Mouse (Mus musculus) C2C12 (cell line): ENCODE measurements at regions not wholly inside any gene's neighbourhood (a gene's known extent, or its start where the extent isn't known, plus 50 kb on each side); places are given as distances from the start of the nearest gene placed in this dataset.

Source experiments
- H3K27me3 ChIP-seq: one replicate; pipeline ENCODE4 v1.6.1; 2011; ENCODE audit not compliant: control insufficient read depth, insufficient read depth, insufficient read length
- H3K36me3 ChIP-seq: one replicate; pipeline ENCODE4 v1.6.1; 2011; ENCODE audit not compliant: control insufficient read depth, insufficient read depth
- H3K4me3 ChIP-seq: one replicate; pipeline ENCODE4 v1.5.1; 2011; ENCODE audit warnings: mild to moderate bottlenecking, control low read depth; ENCODE audit not compliant: poor library complexity, insufficient read depth, severe bottlenecking
- H3K79me2 ChIP-seq: one replicate; pipeline ENCODE4 v1.6.1; 2011; ENCODE audit not compliant: control insufficient read depth, insufficient read depth
- H3K79me3 ChIP-seq: one replicate; pipeline ENCODE4 v1.6.1; 2011; ENCODE audit warnings: low read depth, control low read depth
- H3ac ChIP-seq: one replicate; pipeline ENCODE3; 2011; ENCODE audit warnings: low read depth; ENCODE audit not compliant: control insufficient read depth, insufficient read length
- CEBPB ChIP-seq: IDR thresholded peaks from one replicate; pipeline ENCODE4 v1.6.1; 2011; ENCODE audit warnings: low read depth, mild to moderate bottlenecking, control low read depth, moderate library complexity
- CTCF ChIP-seq: IDR thresholded peaks from one replicate; pipeline ENCODE4 v1.5.1; 2011; ENCODE audit not compliant: control insufficient read depth, insufficient read depth, insufficient read length
- FOSL1 ChIP-seq: IDR thresholded peaks from one replicate; pipeline ENCODE4 v1.8.0; 2011; ENCODE audit warnings: mild to moderate bottlenecking, low read length; ENCODE audit not compliant: poor library complexity, insufficient read depth, severe bottlenecking
- MAX ChIP-seq: IDR thresholded peaks from one replicate; pipeline ENCODE4 v1.6.1; 2011; ENCODE audit warnings: mild to moderate bottlenecking, control low read depth
- MYOD1 ChIP-seq: IDR thresholded peaks from one replicate; pipeline ENCODE4 v1.6.1; 2011; ENCODE audit warnings: low read depth; ENCODE audit not compliant: control insufficient read depth, insufficient read length
- MYOG ChIP-seq: IDR thresholded peaks from one replicate; pipeline ENCODE4 v1.6.1; 2011; ENCODE audit not compliant: control insufficient read depth, insufficient read length; ENCODE audit errors: extremely low read depth
- USF1 ChIP-seq: IDR thresholded peaks from one replicate; pipeline ENCODE4 v1.6.1; 2011; ENCODE audit warnings: low read depth, mild to moderate bottlenecking, control low read depth, moderate library complexity

DNA sequence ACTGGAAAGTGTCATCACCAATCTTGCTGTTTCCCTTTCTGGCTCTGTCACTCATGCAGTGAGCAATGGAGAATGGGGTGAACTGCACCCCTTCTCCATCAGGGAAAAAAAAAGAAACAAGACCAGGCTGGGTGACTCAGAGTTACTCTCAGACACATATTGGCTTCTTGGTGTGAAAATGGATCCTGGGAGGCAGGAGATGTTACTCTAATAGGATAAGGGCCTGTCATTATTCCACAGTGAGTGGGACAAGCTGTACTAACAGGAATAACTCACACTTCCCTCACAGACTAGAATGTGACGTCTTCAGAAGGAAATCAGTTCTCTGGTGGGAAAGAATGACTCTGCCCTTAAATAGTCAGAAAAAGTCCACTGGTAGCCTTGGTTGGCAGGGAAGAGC lies 181.4 kb upstream of the Nlrp1b start:
- H3K27me3 ChIP-seq = no peaks in the 10 kb centered on the region
- H3ac ChIP-seq = no peak overlapping the region
- no peaks in the 10 kb centered on the region for H3K79me3 ChIP-seq
- TF ChIP-seq CTCF (no peak), CEBPB (no peak), MYOG (no peak), USF1 (no peak), MYOD1 (no peak), FOSL1 (no peak), MAX (no peak)
- H3K79me2 ChIP-seq = no peaks in the 10 kb centered on the region
- no peak overlapping the region for H3K4me3 ChIP-seq
- H3K36me3 ChIP-seq = no peaks in the 10 kb centered on the region

DNA sequence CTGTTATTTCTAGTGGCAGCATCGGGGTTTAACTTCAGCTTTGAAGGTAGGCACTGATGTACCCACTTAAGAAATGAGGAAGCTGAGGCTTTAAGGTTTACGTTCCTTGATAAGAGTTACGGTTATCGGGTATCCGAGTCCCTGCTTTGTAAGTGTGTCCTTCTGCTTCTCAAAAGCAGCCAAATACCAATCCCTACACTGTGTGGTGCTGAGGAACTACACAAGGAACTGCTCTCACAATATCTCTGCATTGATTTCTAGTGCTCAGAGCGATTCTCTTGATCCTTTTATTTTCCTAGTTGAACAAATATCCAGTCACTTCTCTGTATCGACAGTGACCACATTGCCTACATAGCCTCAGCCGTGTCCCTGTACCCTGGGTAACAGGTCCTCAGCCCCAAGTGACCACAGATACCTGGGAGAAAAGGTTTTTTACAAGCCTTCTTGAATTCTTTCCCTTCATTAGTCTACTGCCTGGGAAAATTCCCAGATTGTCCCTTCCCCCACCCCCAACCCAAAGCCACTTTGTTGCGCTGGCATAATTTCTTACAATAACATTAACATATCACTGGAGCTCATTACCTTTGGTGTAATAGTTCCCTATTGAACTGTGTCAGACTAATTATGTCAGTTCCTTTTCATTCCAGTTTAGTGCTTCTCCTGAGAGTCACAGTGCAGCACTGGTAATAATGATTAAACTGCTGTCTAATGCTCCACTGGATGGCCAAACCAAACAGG lies 184.0 kb upstream of the Nlrp1b start:
- Histone ChIP-seq H3K4me3 (no peak overlapping the region), H3K36me3 (no peaks in the 10 kb centered on the region), H3K79me3 (no peaks in the 10 kb centered on the region), H3K79me2 (no peaks in the 10 kb centered on the region), H3K27me3 (no peaks in the 10 kb centered on the region), H3ac (no peak overlapping the region)
- no peak for TF ChIP-seq MYOG
- no peak for TF ChIP-seq CEBPB
- no peak for TF ChIP-seq MAX
- no peak for TF ChIP-seq CTCF
- TF ChIP-seq FOSL1 = no peak
- no peak for TF ChIP-seq MYOD1
- TF ChIP-seq USF1 = no peak

DNA sequence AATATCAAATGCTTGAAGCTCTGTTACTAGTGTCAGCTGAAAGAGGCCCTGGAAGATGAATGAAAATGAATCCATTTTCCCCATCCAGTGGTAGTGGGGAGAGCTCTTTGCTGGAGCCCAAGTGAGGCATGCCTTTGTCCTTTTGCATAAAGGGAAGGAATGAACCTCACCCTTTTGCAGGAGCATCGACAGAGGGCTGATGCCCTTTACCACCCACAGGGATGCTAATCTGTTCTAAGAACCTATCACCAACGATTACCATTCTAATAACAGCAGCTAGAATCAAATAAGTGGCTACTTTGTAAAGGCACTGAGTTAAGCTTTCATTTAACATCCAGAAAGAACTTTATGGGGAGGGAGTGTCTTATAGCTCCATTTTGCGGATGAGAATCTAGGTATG lies 184.9 kb upstream of the Nlrp1b start:
- H3K79me3 ChIP-seq = no peaks in the 10 kb centered on the region
- TF ChIP-seq MYOD1 = no peak
- TF ChIP-seq CTCF = no peak
- no peak for TF ChIP-seq MYOG
- no peak for TF ChIP-seq USF1
- no peak for TF ChIP-seq MAX
- TF ChIP-seq FOSL1 = no peak
- no peaks in the 10 kb centered on the region for H3K79me2 ChIP-seq

DNA sequence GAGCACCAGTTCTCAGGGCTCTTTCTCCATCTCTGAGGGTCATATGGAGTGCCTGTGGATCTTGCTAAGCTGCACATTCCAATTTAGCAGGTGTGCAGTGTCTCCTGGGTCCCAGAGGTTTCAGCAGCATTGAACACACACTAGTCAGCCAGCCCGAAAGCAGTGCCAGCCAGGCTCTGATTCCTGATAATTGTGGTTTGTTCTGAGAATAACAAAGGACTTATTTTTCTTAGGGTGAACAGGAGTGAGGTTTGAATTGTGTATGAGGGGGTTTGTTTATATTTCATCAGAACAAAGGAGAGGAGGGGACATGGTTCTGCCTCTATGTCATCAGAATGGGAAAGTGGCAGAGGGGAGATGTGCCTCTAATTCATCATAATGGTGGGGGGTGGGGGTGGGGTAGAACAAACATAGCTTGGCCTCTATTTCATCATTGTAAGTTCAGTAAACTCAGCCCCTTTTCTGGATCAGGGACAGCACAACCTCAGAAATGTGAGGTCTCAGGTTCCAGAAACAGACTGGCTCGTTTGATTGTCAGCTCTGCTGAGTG lies 191.8 kb upstream of the Nlrp1b start:
- Histone ChIP-seq H3K36me3 (no peaks in the 10 kb centered on the region), H3K79me3 (no peaks in the 10 kb centered on the region), H3ac (no peak overlapping the region), H3K79me2 (no peaks in the 10 kb centered on the region), H3K27me3 (no peaks in the 10 kb centered on the region), H3K4me3 (no peak overlapping the region)
- no peak for TF ChIP-seq CTCF
- no peak for TF ChIP-seq CEBPB
- no peak for TF ChIP-seq FOSL1
- no peak for TF ChIP-seq USF1
- TF ChIP-seq MYOD1 = no peak
- TF ChIP-seq MAX = no peak
- no peak for TF ChIP-seq MYOG

More for the DNA sequence above, 184.9 kb upstream of the Nlrp1b start:
- Histone ChIP-seq H3ac (no peak overlapping the region), H3K27me3 (no peaks in the 10 kb centered on the region), H3K4me3 (no peak overlapping the region), H3K36me3 (no peaks in the 10 kb centered on the region)

DNA sequence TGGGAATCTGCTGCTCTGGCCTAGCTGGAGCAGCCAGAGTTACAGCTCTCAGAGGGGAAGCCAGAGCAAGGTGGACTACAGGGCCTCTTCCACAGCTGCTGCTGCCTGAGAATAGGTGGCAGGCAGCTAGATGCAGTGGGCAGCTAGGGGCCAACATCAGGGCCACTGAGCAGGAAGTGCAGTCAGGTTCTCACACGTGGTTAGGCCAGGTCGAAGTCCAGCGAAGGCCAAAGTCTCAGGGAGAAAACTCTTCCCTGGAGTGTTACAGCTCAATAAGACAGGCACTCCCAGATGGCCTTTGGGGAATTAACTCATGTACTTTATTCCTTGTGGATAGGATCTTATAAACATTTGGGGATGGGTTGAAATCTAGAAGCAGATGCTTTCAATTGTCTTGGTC lies 192.7 kb upstream of the Nlrp1b start:
- no peak overlapping the region for H3K4me3 ChIP-seq
- no peak for TF ChIP-seq MYOG
- TF ChIP-seq MYOD1 = no peak
- TF ChIP-seq CTCF = no peak
- no peak for TF ChIP-seq MAX
- TF ChIP-seq CEBPB = no peak
- TF ChIP-seq FOSL1 = no peak
- no peak for TF ChIP-seq USF1
- H3K79me2 ChIP-seq = no peaks in the 10 kb centered on the region
- no peak overlapping the region for H3ac ChIP-seq
- H3K36me3 ChIP-seq = no peaks in the 10 kb centered on the region
- no peaks in the 10 kb centered on the region for H3K79me3 ChIP-seq
- H3K27me3 ChIP-seq = no peaks in the 10 kb centered on the region

DNA sequence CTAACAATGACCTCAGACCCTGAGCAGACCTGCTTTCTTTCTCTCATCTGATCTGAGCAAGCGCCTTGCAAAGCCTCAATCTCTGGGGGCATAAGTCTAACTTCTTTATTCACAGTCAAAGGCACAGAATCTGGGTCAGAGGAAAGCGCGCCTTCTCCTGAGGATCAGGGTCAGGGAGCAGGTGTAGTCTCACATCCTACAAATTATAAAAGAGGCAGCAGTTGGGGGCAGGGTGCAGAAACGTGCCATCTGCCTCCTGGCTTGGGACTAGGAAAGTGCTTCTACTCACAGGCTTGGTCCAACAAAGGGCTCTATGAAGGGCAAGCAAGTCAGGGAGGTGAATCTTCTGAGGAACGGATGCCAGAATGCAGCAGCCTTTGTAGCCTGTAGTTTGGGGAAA lies 194.3 kb upstream of the Nlrp1b start:
- H3K79me2 ChIP-seq = no peaks in the 10 kb centered on the region
- H3K79me3 ChIP-seq = no peaks in the 10 kb centered on the region
- no peak overlapping the region for H3ac ChIP-seq
- TF ChIP-seq FOSL1 (no peak), CTCF (no peak), MYOG (no peak), USF1 (no peak), CEBPB (no peak), MAX (no peak), MYOD1 (no peak)
- no peak overlapping the region for H3K4me3 ChIP-seq
- no peaks in the 10 kb centered on the region for H3K36me3 ChIP-seq
- no peaks in the 10 kb centered on the region for H3K27me3 ChIP-seq
